ENCODE assay signal across 13 mouse cellular contexts in genomic region chr1:44218876-44219275, GRCm38 (mm10). TPM values are rescaled to one million over a fixed set of nuclear protein-coding genes. Genes with fewer than 3 reads are reported as not detected.
DNase-seq lines count a peak whose midpoint lies in the region; ATAC-seq and TF ChIP-seq lines count a peak whose summit lies in the region.
"Had no signal": no experiment of that assay in that cellular context is flagged by ENCODE, and none has a peak within 500 bp of the region (broad histone marks: within the 10 kb centered on the region; RNA-seq: fewer than 3 reads in every experiment).

Gene Mettl21e, minus strand, starts transcription at chr1:44218961.

- peak; percentile 15; the same call in 1 of the 2 replicates for ATAC-seq in embryonic facial prominence, embryonic 15.5 days (ENCODE audit: insufficient number of reproducible peaks, low FRiP score, low TSS enrichment, low read depth)
- peak; percentile 49; the same call in 1 of the 2 replicates for ATAC-seq in heart, postnatal 0 days (ENCODE audit: insufficient read depth, low read depth)
- no peak for ATAC-seq in hindbrain, embryonic 13.5 days (ENCODE audit: low FRiP score)
- no peak for ATAC-seq in midbrain, embryonic 16.5 days
- ATAC-seq: midbrain, embryonic 15.5 days had no signal

- intact Hi-C loops in heart, adult 2 months (cut with DNase I): no loop called here

- 37% methylated on average over 1 of the region's 1 CpGs for WGBS in heart, adult 2 months
- WGBS in heart, embryonic 10.5 days: 59% methylated on average over 1 of the region's 1 CpGs
- WGBS in embryonic facial prominence, embryonic 15.5 days: 25% methylated on average over 1 of the region's 1 CpGs
- 13% methylated on average over 1 of the region's 1 CpGs for WGBS in heart, postnatal 0 days
- 88% methylated on average over 1 of the region's 1 CpGs for WGBS in hindbrain, embryonic 13.5 days
- 81% methylated on average over 1 of the region's 1 CpGs for WGBS in midbrain, embryonic 16.5 days

- H3K79me2 ChIP-seq in heart, adult 2 months (replicated peaks; ENCODE audit: control insufficient read depth, insufficient read depth, low read length): no peaks in the 10 kb centered on the region

- no peak for TF ChIP-seq POLR2A in heart, adult 2 months (IDR thresholded peaks at IDR 0.05; ENCODE audit: insufficient read depth, low read depth, low read length)

- no peaks in the 10 kb centered on the region for H3K9me3 ChIP-seq in heart, embryonic 10.5 days
- no peaks in the 10 kb centered on the region for H3K9me3 ChIP-seq in embryonic facial prominence, embryonic 15.5 days (replicated peaks)
- H3K9me3 ChIP-seq in heart, postnatal 0 days (replicated peaks; ENCODE audit: control insufficient read depth, low read length): no peaks in the 10 kb centered on the region
- H3K9me3 ChIP-seq in hindbrain, embryonic 13.5 days: no peaks in the 10 kb centered on the region
- H3K9me3 ChIP-seq in midbrain, embryonic 16.5 days (replicated peaks; ENCODE audit: control insufficient read depth, low read length, poor library complexity, severe bottlenecking): no peaks in the 10 kb centered on the region
- H3K9me3 ChIP-seq: heart, embryonic 13.5 days; liver, embryonic 15.5 days; midbrain, embryonic 15.5 days had no signal

- H3K4me1 ChIP-seq in heart, adult 2 months (ENCODE audit: control insufficient read depth, insufficient read depth, low read length): peaks cover 1% of the 10 kb centered on the region; the same call in 1 of the 2 replicates
- no peaks in the 10 kb centered on the region for H3K4me1 ChIP-seq in heart, embryonic 10.5 days
- no peaks in the 10 kb centered on the region for H3K4me1 ChIP-seq in embryonic facial prominence, embryonic 15.5 days
- H3K4me1 ChIP-seq in heart, postnatal 0 days (ENCODE audit: control insufficient read depth, insufficient read depth): peaks cover 16% of the 10 kb centered on the region
- no peaks in the 10 kb centered on the region for H3K4me1 ChIP-seq in hindbrain, embryonic 13.5 days (replicated peaks)
- H3K4me1 ChIP-seq in midbrain, embryonic 16.5 days (ENCODE audit: control insufficient read depth, insufficient read depth, low read length): no peaks in the 10 kb centered on the region
- H3K4me1 ChIP-seq: liver, embryonic 15.5 days; midbrain, embryonic 15.5 days had no signal

- TF ChIP-seq EP300 in heart, adult 2 months (IDR thresholded peaks at IDR 0.05; ENCODE audit: insufficient read depth, low read depth, low read length): no peak
- no peak for TF ChIP-seq EP300 in heart, postnatal 0 days (IDR thresholded peaks at IDR 0.05; ENCODE audit: low read depth)

- no peak for TF ChIP-seq CTCF in heart, adult 2 months (IDR thresholded peaks at IDR 0.05)
- TF ChIP-seq CTCF in heart, postnatal 0 days (IDR thresholded peaks at IDR 0.05; ENCODE audit: low read depth): no peak

- H3K4me3 ChIP-seq in heart, adult 2 months: no peak within 1 kb of the TSS
- no peak within 1 kb of the TSS for H3K4me3 ChIP-seq in heart, embryonic 10.5 days
- no peak within 1 kb of the TSS for H3K4me3 ChIP-seq in embryonic facial prominence, embryonic 15.5 days (replicated peaks)
- H3K4me3 ChIP-seq in heart, postnatal 0 days (ENCODE audit: low read depth, low read length): no peak within 1 kb of the TSS
- no peak within 1 kb of the TSS for H3K4me3 ChIP-seq in hindbrain, embryonic 13.5 days
- H3K4me3 ChIP-seq in midbrain, embryonic 16.5 days (ENCODE audit: low read depth, low read length): no peak within 1 kb of the TSS
- H3K4me3 ChIP-seq: heart, embryonic 13.5 days; liver, embryonic 15.5 days; midbrain, embryonic 15.5 days had no signal

- no peaks in the 10 kb centered on the region for H3K27me3 ChIP-seq in heart, adult 2 months (ENCODE audit: control insufficient read depth, insufficient read depth, low read length)
- H3K27me3 ChIP-seq in heart, embryonic 10.5 days (ENCODE audit: insufficient read depth, poor library complexity, severe bottlenecking): no peaks in the 10 kb centered on the region
- no peaks in the 10 kb centered on the region for H3K27me3 ChIP-seq in embryonic facial prominence, embryonic 15.5 days
- H3K27me3 ChIP-seq in heart, postnatal 0 days (ENCODE audit: control insufficient read depth, insufficient read depth, low read length): no peaks in the 10 kb centered on the region
- H3K27me3 ChIP-seq in hindbrain, embryonic 13.5 days: no peaks in the 10 kb centered on the region
- no peaks in the 10 kb centered on the region for H3K27me3 ChIP-seq in midbrain, embryonic 16.5 days (ENCODE audit: control insufficient read depth, insufficient read depth, low read depth, low read length)
- H3K27me3 ChIP-seq: heart, embryonic 13.5 days; liver, embryonic 15.5 days; midbrain, embryonic 15.5 days had no signal

- H3K9ac ChIP-seq in heart, adult 2 months (ENCODE audit: low read depth, low read length): no peak within 1 kb of the TSS
- H3K9ac ChIP-seq in embryonic facial prominence, embryonic 15.5 days: no peak within 1 kb of the TSS
- no peak within 1 kb of the TSS for H3K9ac ChIP-seq in heart, postnatal 0 days (replicated peaks; ENCODE audit: low read depth, low read length)
- H3K9ac ChIP-seq in hindbrain, embryonic 13.5 days: no peak within 1 kb of the TSS
- H3K9ac ChIP-seq in midbrain, embryonic 16.5 days (ENCODE audit: low read depth, low read length): no peak within 1 kb of the TSS
- H3K9ac ChIP-seq: heart, embryonic 13.5 days; liver, embryonic 15.5 days; midbrain, embryonic 15.5 days had no signal

- H3K27ac ChIP-seq in heart, adult 2 months: no peak within 1 kb of the TSS
- H3K27ac ChIP-seq in heart, embryonic 10.5 days: no peak within 1 kb of the TSS
- no peak within 1 kb of the TSS for H3K27ac ChIP-seq in embryonic facial prominence, embryonic 15.5 days (replicated peaks)
- H3K27ac ChIP-seq in heart, postnatal 0 days (ENCODE audit: low read depth): peak within 1 kb of the TSS; percentile 44; the same call in 1 of the 2 replicates
- H3K27ac ChIP-seq in hindbrain, embryonic 13.5 days: no peak within 1 kb of the TSS
- no peak within 1 kb of the TSS for H3K27ac ChIP-seq in midbrain, embryonic 16.5 days (ENCODE audit: low read length)
- H3K27ac ChIP-seq: heart, embryonic 13.5 days; liver, embryonic 15.5 days; midbrain, embryonic 15.5 days had no signal

- peak; percentile 40 to 44 for DNase-seq in heart, adult 2 months
- DNase-seq in heart, embryonic 10.5 days (ENCODE audit: low spot score): no peak
- peak; percentile 40 for DNase-seq in heart, postnatal 0 days (ENCODE audit: low spot score)
- DNase-seq in lung, postnatal 14 days: peak; percentile 66
- DNase-seq: cerebellum, postnatal 10 days; thymus, postnatal 25 days had no signal

- no peak within 1 kb of the TSS for H3K4me2 ChIP-seq in embryonic facial prominence, embryonic 15.5 days (replicated peaks)
- H3K4me2 ChIP-seq in heart, postnatal 0 days (ENCODE audit: low read depth, low read length): no peak within 1 kb of the TSS
- H3K4me2 ChIP-seq in hindbrain, embryonic 13.5 days: no peak within 1 kb of the TSS
- H3K4me2 ChIP-seq in midbrain, embryonic 16.5 days (ENCODE audit: low read length): no peak within 1 kb of the TSS
- H3K4me2 ChIP-seq: heart, embryonic 13.5 days; liver, embryonic 15.5 days; midbrain, embryonic 15.5 days had no signal

- no peaks in the 10 kb centered on the region for H3K36me3 ChIP-seq in heart, adult 2 months (ENCODE audit: control insufficient read depth, insufficient read depth, low read length)
- H3K36me3 ChIP-seq in heart, embryonic 10.5 days: no peaks in the 10 kb centered on the region
- no peaks in the 10 kb centered on the region for H3K36me3 ChIP-seq in embryonic facial prominence, embryonic 15.5 days
- H3K36me3 ChIP-seq in heart, postnatal 0 days (replicated peaks; ENCODE audit: control insufficient read depth, insufficient read depth, low read length): no peaks in the 10 kb centered on the region
- H3K36me3 ChIP-seq in hindbrain, embryonic 13.5 days: no peaks in the 10 kb centered on the region
- H3K36me3 ChIP-seq in midbrain, embryonic 16.5 days (ENCODE audit: control insufficient read depth, insufficient read depth, low read length): no peaks in the 10 kb centered on the region
- H3K36me3 ChIP-seq: heart, embryonic 13.5 days; liver, embryonic 15.5 days; midbrain, embryonic 15.5 days had no signal

RNA-seq across cellular contexts. Expression of gene Mettl21e, which starts in this region (rescaled TPM):
- total RNA-seq in heart, adult 2 months (2021): under 1 TPM in 1 of 2 experiments, not detected in 1; 0.11 TPM
- polyA plus RNA-seq in heart, adult 2 months (2012; rRNA removed): 0.06 TPM in 1 of 2 replicates, not detected in the other
- not detected in 2 replicates for polyA plus RNA-seq in heart, embryonic 10.5 days (2016; fragmentation: Nextera tagmentation; extraction: Ambion mirVana)
- 0.25 and 0.33 TPM in 2 replicates for polyA plus RNA-seq in embryonic facial prominence, embryonic 15.5 days (2015; fragmentation: Nextera tagmentation; extraction: Ambion mirVana)
- total RNA-seq in heart, postnatal 0 days (2014; rRNA removed; ENCODE audit: low replicate concordance): not detected in 2 replicates
- polyA plus RNA-seq in heart, postnatal 0 days (2015; fragmentation: Nextera tagmentation; extraction: Ambion mirVana): 0.05 TPM in 1 of 2 replicates, not detected in the other
- not detected in 2 replicates for polyA plus RNA-seq in hindbrain, embryonic 13.5 days (2015; fragmentation: Nextera tagmentation; extraction: Ambion mirVana)
- polyA plus RNA-seq in midbrain, embryonic 16.5 days (2015; fragmentation: Nextera tagmentation; extraction: Ambion mirVana): not detected in 2 replicates
- total RNA-seq: left cerebral cortex, postnatal 25 days had no signal
- polyA plus RNA-seq: heart, embryonic 13.5 days; midbrain, embryonic 15.5 days had no signal

Comparison
In these comparisons a context has a peak if more than half of its experiments do, and no peak if none do; other contexts are left out.
1. Peak in DNase-seq in heart, adult 2 months; RNA of the gene not detected or under 1 TPM.
2. Peak in ATAC-seq in embryonic facial prominence, embryonic 15.5 days; RNA of the gene not detected or under 1 TPM.
3. Peak in DNase-seq, ATAC-seq and H3K27ac ChIP-seq in heart, postnatal 0 days; RNA of the gene not detected or under 1 TPM.